Comparison of ENCODE assay signal across 31 mouse cellular contexts in the genomic region with DNA sequence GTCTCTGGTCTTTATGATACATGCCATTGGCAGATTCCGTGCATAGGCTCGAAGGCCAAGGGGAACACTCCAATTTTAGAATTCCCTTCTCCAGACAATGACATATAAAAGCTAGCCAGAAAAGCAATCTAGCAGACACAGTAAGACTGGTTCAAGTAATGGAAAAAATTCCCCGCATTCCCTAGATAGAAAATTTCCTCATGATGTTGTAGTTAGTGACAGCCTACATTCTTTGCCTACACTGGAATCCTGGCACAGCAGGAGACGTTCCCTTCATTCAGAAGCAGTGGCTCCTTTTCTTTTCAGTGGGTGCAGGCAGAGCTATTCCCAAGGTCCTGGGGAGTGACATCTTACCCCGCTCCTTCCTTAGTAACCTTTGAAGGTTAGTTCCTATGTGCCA. TPM values are rescaled to one million over a fixed set of nuclear protein-coding genes. Genes with fewer than 3 reads are reported as not detected.
DNase-seq lines count a peak whose midpoint lies in the region; ATAC-seq and TF ChIP-seq lines count a peak whose summit lies in the region.
"Had no signal": no experiment of that assay in that cellular context is flagged by ENCODE, and none has a peak within 500 bp of the region (broad histone marks: within the 10 kb centered on the region; RNA-seq: fewer than 3 reads in every experiment).

No protein-coding gene starts in this region.

- no peak overlapping the region for H3K4me2 ChIP-seq in embryonic facial prominence, embryonic 14.5 days (ENCODE audit: low read depth, low read length)
- H3K4me2 ChIP-seq in heart, embryonic 12.5 days: peak overlapping the region; percentile 17; the same call in 1 of the 2 replicates
- peak overlapping the region; percentile 10; the same call in 1 of the 2 replicates for H3K4me2 ChIP-seq in heart, postnatal 0 days (ENCODE audit: low read depth, low read length)
- H3K4me2 ChIP-seq in hindbrain, embryonic 11.5 days (replicated peaks; ENCODE audit: low read depth, low read length): no peak overlapping the region
- H3K4me2 ChIP-seq: embryonic facial prominence, embryonic 13.5 days; forebrain, embryonic 12.5 days; hindbrain, embryonic 14.5 days; limb, embryonic 15.5 days; liver, embryonic 13.5 days; midbrain, embryonic 12.5 days; neural tube, embryonic 13.5 days had no signal

- no peak overlapping the region for H3K9ac ChIP-seq in embryonic facial prominence, embryonic 14.5 days (ENCODE audit: low read depth, low read length)
- H3K9ac ChIP-seq in heart, embryonic 12.5 days: no peak overlapping the region
- no peak overlapping the region for H3K9ac ChIP-seq in heart, postnatal 0 days (replicated peaks; ENCODE audit: low read depth, low read length)
- no peak overlapping the region for H3K9ac ChIP-seq in hindbrain, embryonic 11.5 days (ENCODE audit: low read depth, low read length)
- H3K9ac ChIP-seq: embryonic facial prominence, embryonic 13.5 days; forebrain, embryonic 12.5 days; forebrain, postnatal 0 days; hindbrain, embryonic 14.5 days; limb, embryonic 15.5 days; liver, embryonic 13.5 days; midbrain, embryonic 12.5 days; neural tube, embryonic 13.5 days had no signal

- TF ChIP-seq EP300 in heart, postnatal 0 days (IDR thresholded peaks at IDR 0.05; ENCODE audit: low read depth): no peak

- H3K4me1 ChIP-seq in embryonic facial prominence, embryonic 14.5 days (ENCODE audit: control insufficient read depth, insufficient read depth, low read length): no peaks in the 10 kb centered on the region
- no peaks in the 10 kb centered on the region for H3K4me1 ChIP-seq in embryonic facial prominence, embryonic 10.5 days
- H3K4me1 ChIP-seq in heart, embryonic 12.5 days (replicated peaks): peaks cover 14% of the 10 kb centered on the region
- peaks cover 10% of the 10 kb centered on the region; the same call in 1 of the 2 replicates for H3K4me1 ChIP-seq in heart, postnatal 0 days (ENCODE audit: control insufficient read depth, insufficient read depth)
- no peaks in the 10 kb centered on the region for H3K4me1 ChIP-seq in hindbrain, embryonic 11.5 days (replicated peaks; ENCODE audit: control insufficient read depth, insufficient read depth, low read length)
- H3K4me1 ChIP-seq: embryonic facial prominence, embryonic 13.5 days; forebrain, embryonic 12.5 days; limb, embryonic 10.5 days; limb, embryonic 15.5 days; liver, embryonic 13.5 days; midbrain, embryonic 12.5 days; neural tube, embryonic 13.5 days had no signal

- H3K27ac ChIP-seq in embryonic facial prominence, embryonic 14.5 days (replicated peaks; ENCODE audit: low read depth, low read length): no peak overlapping the region
- H3K27ac ChIP-seq in embryonic facial prominence, embryonic 10.5 days (replicated peaks): no peak overlapping the region
- peak overlapping the region; percentile 45; the same call in 1 of the 2 replicates for H3K27ac ChIP-seq in heart, embryonic 12.5 days (ENCODE audit: poor library complexity, severe bottlenecking)
- peak overlapping the region; percentile 53 for H3K27ac ChIP-seq in heart, postnatal 0 days (ENCODE audit: low read depth)
- H3K27ac ChIP-seq in hindbrain, embryonic 11.5 days (ENCODE audit: low read depth, low read length): no peak overlapping the region
- H3K27ac ChIP-seq: embryonic facial prominence, embryonic 13.5 days; forebrain, embryonic 12.5 days; hindbrain, embryonic 14.5 days; limb, embryonic 10.5 days; limb, embryonic 15.5 days; liver, embryonic 13.5 days; midbrain, embryonic 12.5 days; neural tube, embryonic 13.5 days had no signal

- no peak for TF ChIP-seq CTCF in heart, postnatal 0 days (IDR thresholded peaks at IDR 0.05; ENCODE audit: low read depth)

- intact Hi-C loops in heart, postnatal 10 days (cut with DNase I): no loop called here
- intact Hi-C loops in heart, postnatal 36 days (cut with DNase I): no loop called here

- H3K36me3 ChIP-seq in embryonic facial prominence, embryonic 14.5 days (ENCODE audit: control insufficient read depth, insufficient read depth, low read length): peaks cover 36% of the 10 kb centered on the region
- peaks cover 46% of the 10 kb centered on the region for H3K36me3 ChIP-seq in embryonic facial prominence, embryonic 10.5 days (replicated peaks)
- H3K36me3 ChIP-seq in heart, embryonic 12.5 days: peaks cover 18% of the 10 kb centered on the region
- H3K36me3 ChIP-seq in heart, postnatal 0 days (replicated peaks; ENCODE audit: control insufficient read depth, insufficient read depth, low read length): peaks cover 22% of the 10 kb centered on the region
- H3K36me3 ChIP-seq in hindbrain, embryonic 11.5 days (ENCODE audit: control insufficient read depth, insufficient read depth, low read length): no peaks in the 10 kb centered on the region
- H3K36me3 ChIP-seq: liver, embryonic 13.5 days had no signal

- no peak for ATAC-seq in embryonic facial prominence, embryonic 14.5 days (ENCODE audit: low read depth)
- no peak for ATAC-seq in heart, embryonic 12.5 days (ENCODE audit: insufficient number of reproducible peaks, low FRiP score)
- ATAC-seq in heart, postnatal 0 days (ENCODE audit: insufficient read depth, low read depth): peak; percentile 64
- no peak for ATAC-seq in hindbrain, embryonic 11.5 days (ENCODE audit: low FRiP score)
- ATAC-seq: forebrain, postnatal 0 days; intestine, postnatal 0 days had no signal

- no peaks in the 10 kb centered on the region for H3K27me3 ChIP-seq in embryonic facial prominence, embryonic 14.5 days (replicated peaks; ENCODE audit: control insufficient read depth, insufficient read depth, low read length)
- H3K27me3 ChIP-seq in embryonic facial prominence, embryonic 10.5 days (replicated peaks; ENCODE audit: low read depth, poor library complexity, severe bottlenecking): no peaks in the 10 kb centered on the region
- no peaks in the 10 kb centered on the region for H3K27me3 ChIP-seq in heart, embryonic 12.5 days (replicated peaks)
- H3K27me3 ChIP-seq in heart, postnatal 0 days (ENCODE audit: control insufficient read depth, insufficient read depth, low read length): no peaks in the 10 kb centered on the region
- no peaks in the 10 kb centered on the region for H3K27me3 ChIP-seq in hindbrain, embryonic 11.5 days (ENCODE audit: control insufficient read depth, insufficient read depth, low read length)
- H3K27me3 ChIP-seq: CH12.LX; embryonic facial prominence, embryonic 13.5 days; forebrain, embryonic 12.5 days; limb, embryonic 15.5 days; liver, embryonic 13.5 days; midbrain, embryonic 12.5 days; neural tube, embryonic 13.5 days had no signal

- DNase-seq in embryonic facial prominence, embryonic 14.5 days (ENCODE audit: low spot score): peak; percentile 35
- no peak for DNase-seq in embryonic facial prominence, embryonic 10.5 days (ENCODE audit: low spot score)
- no peak for DNase-seq in heart, postnatal 10 days
- peak; percentile 20 for DNase-seq in heart, postnatal 0 days (ENCODE audit: low spot score)
- DNase-seq in heart, postnatal 36 days: no peak
- peak; percentile 43 for DNase-seq in ZHBTc4 (ENCODE audit: low read depth, low spot score)
- no peak for DNase-seq in hindbrain, embryonic 11.5 days (ENCODE audit: low spot score)
- DNase-seq: adrenal gland, postnatal 14 days; cerebellum, adult 11-12 months; cerebellum, adult 9-11 months; embryo, embryonic 11 days; forebrain, postnatal 0 days; gastrocnemius, postnatal 14 days; kidney, adult 9 months; kidney, postnatal 10 days; layer of hippocampus, adult 9-11 months; liver, embryonic 13.5 days; lung, adult 18-20 months; lung, postnatal 14 days; thymus, adult 2 months; thymus, postnatal 36 days had no signal

- no peaks in the 10 kb centered on the region for H3K9me3 ChIP-seq in embryonic facial prominence, embryonic 14.5 days (ENCODE audit: control insufficient read depth, low read length)
- no peaks in the 10 kb centered on the region for H3K9me3 ChIP-seq in embryonic facial prominence, embryonic 10.5 days
- H3K9me3 ChIP-seq in heart, embryonic 12.5 days (replicated peaks): no peaks in the 10 kb centered on the region
- H3K9me3 ChIP-seq in heart, postnatal 0 days (replicated peaks; ENCODE audit: control insufficient read depth, low read length): no peaks in the 10 kb centered on the region
- no peaks in the 10 kb centered on the region for H3K9me3 ChIP-seq in hindbrain, embryonic 11.5 days (ENCODE audit: control insufficient read depth, low read length)
- H3K9me3 ChIP-seq: embryonic facial prominence, embryonic 13.5 days; forebrain, embryonic 12.5 days; limb, embryonic 10.5 days; limb, embryonic 15.5 days; liver, embryonic 13.5 days; midbrain, embryonic 12.5 days; neural tube, embryonic 13.5 days had no signal

- H3K4me3 ChIP-seq in embryonic facial prominence, embryonic 14.5 days (ENCODE audit: low read depth, low read length): no peak overlapping the region
- no peak overlapping the region for H3K4me3 ChIP-seq in embryonic facial prominence, embryonic 10.5 days
- H3K4me3 ChIP-seq in heart, embryonic 12.5 days: no peak overlapping the region
- no peak overlapping the region for H3K4me3 ChIP-seq in heart, postnatal 0 days (ENCODE audit: low read depth, low read length)
- no peak overlapping the region for H3K4me3 ChIP-seq in hindbrain, embryonic 11.5 days (ENCODE audit: low read depth, low read length)
- H3K4me3 ChIP-seq: embryonic facial prominence, embryonic 13.5 days; forebrain, embryonic 12.5 days; limb, embryonic 10.5 days; limb, embryonic 15.5 days; liver, embryonic 13.5 days; midbrain, embryonic 12.5 days; neural tube, embryonic 13.5 days had no signal

- WGBS in embryonic facial prominence, embryonic 14.5 days: 78% methylated on average over 5 of the region's 5 CpGs
- WGBS in embryonic facial prominence, embryonic 10.5 days: 88% methylated on average over 5 of the region's 5 CpGs
- WGBS in heart, embryonic 12.5 days: 32% methylated on average over 5 of the region's 5 CpGs
- 25% methylated on average over 5 of the region's 5 CpGs for WGBS in heart, postnatal 0 days
- 80% methylated on average over 5 of the region's 5 CpGs for WGBS in hindbrain, embryonic 11.5 days

RNA-seq across cellular contexts. Expression of a gene that starts 41.9 kb away (rescaled TPM):
- 66.7 and 68.6 TPM in 2 replicates for polyA plus RNA-seq in embryonic facial prominence, embryonic 14.5 days (2014; fragmentation: Nextera tagmentation; extraction: Ambion mirVana)
- 29.8 and 29.9 TPM in 2 replicates for polyA plus RNA-seq in embryonic facial prominence, embryonic 10.5 days (2016; fragmentation: Nextera tagmentation; extraction: Ambion mirVana)
- 47.1 and 48.6 TPM in 2 replicates for polyA plus RNA-seq in heart, embryonic 12.5 days (2016; fragmentation: Nextera tagmentation; extraction: Ambion mirVana)
- total RNA-seq in heart, postnatal 10 days (2021): 10 to 100 TPM; 22.8 to 23.9 TPM
- 22.1 and 22.4 TPM in 2 replicates for total RNA-seq in heart, postnatal 0 days (2014; rRNA removed; ENCODE audit: low replicate concordance)
- 11.5 and 13.1 TPM in 2 replicates for polyA plus RNA-seq in heart, postnatal 0 days (2015; fragmentation: Nextera tagmentation; extraction: Ambion mirVana)
- total RNA-seq in heart, postnatal 36 days (2021): 10 to 100 TPM; 19.3 to 20.6 TPM
- 36.8 and 40.6 TPM in 2 replicates for polyA plus RNA-seq in hindbrain, embryonic 11.5 days (2014; fragmentation: Nextera tagmentation; extraction: Ambion mirVana)
- total RNA-seq: CH12.LX had no signal

Comparison
In these comparisons a context has a peak if more than half of its experiments do, and no peak if none do; other contexts are left out.
1. DNase-seq: peak in embryonic facial prominence, embryonic 14.5 days (single experiment), heart, postnatal 0 days (single experiment) and ZHBTc4 (single experiment); none in embryonic facial prominence, embryonic 10.5 days (single experiment), heart, postnatal 10 days (0 of 2), heart, postnatal 36 days (0 of 2) and hindbrain, embryonic 11.5 days (single experiment).
2. H3K27ac ChIP-seq: peak in heart, embryonic 12.5 days (single experiment) and heart, postnatal 0 days (single experiment); none in embryonic facial prominence, embryonic 14.5 days (single experiment), embryonic facial prominence, embryonic 10.5 days (single experiment) and hindbrain, embryonic 11.5 days (single experiment).
3. H3K4me2 ChIP-seq: peak in heart, embryonic 12.5 days (single experiment) and heart, postnatal 0 days (single experiment); none in embryonic facial prominence, embryonic 14.5 days (single experiment) and hindbrain, embryonic 11.5 days (single experiment).